In genomic region chr6:114012834-114013233, GRCm38 (mm10) we compare ENCODE assay signal across 9 mouse cellular contexts. TPM values are rescaled to one million over a fixed set of nuclear protein-coding genes. Genes with fewer than 3 reads are reported as not detected.
DNase-seq lines count a peak whose midpoint lies in the region; ATAC-seq lines count a peak whose summit lies in the region.
"Had no signal": no experiment of that assay in that cellular context is flagged by ENCODE, and none has a peak within 500 bp of the region (broad histone marks: within the 10 kb centered on the region; RNA-seq: fewer than 3 reads in every experiment).

No protein-coding gene starts in this region.

- H3K4me1 ChIP-seq in embryonic facial prominence, embryonic 14.5 days (ENCODE audit: control insufficient read depth, insufficient read depth, low read length) = no peaks in the 10 kb centered on the region

- no peaks in the 10 kb centered on the region for H3K9me3 ChIP-seq in embryonic facial prominence, embryonic 14.5 days (ENCODE audit: control insufficient read depth, low read length)

- no peak overlapping the region for H3K9ac ChIP-seq in embryonic facial prominence, embryonic 14.5 days (ENCODE audit: low read depth, low read length)

- H3K4me3 ChIP-seq in embryonic facial prominence, embryonic 14.5 days (ENCODE audit: low read depth, low read length) = no peak overlapping the region

- WGBS in embryonic facial prominence, embryonic 14.5 days = 7% methylated on average over 9 of the region's 9 CpGs

- H3K27ac ChIP-seq in embryonic facial prominence, embryonic 14.5 days (replicated peaks; ENCODE audit: low read depth, low read length) = no peak overlapping the region
- H3K27ac ChIP-seq: macrophage had no signal

- H3K36me3 ChIP-seq in embryonic facial prominence, embryonic 14.5 days (ENCODE audit: control insufficient read depth, insufficient read depth, low read length) = no peaks in the 10 kb centered on the region

- H3K27me3 ChIP-seq in embryonic facial prominence, embryonic 14.5 days (replicated peaks; ENCODE audit: control insufficient read depth, insufficient read depth, low read length) = no peaks in the 10 kb centered on the region

- peak; percentile 38 for DNase-seq in cerebellum, adult 11 months
- no peak for DNase-seq in cerebellum, postnatal 4 days (ENCODE audit: low spot score in 2 of 2)
- peak; percentile 10 for DNase-seq in embryonic facial prominence, embryonic 14.5 days (ENCODE audit: low spot score)
- DNase-seq in kidney, postnatal 14 days = peak; percentile 90
- peak; percentile 9 for DNase-seq in lung, postnatal 14 days
- no peak for DNase-seq in left cerebral cortex, adult 8-10 months (ENCODE audit: low spot score in 2 of 2)
- DNase-seq in layer of hippocampus, adult 18-20 months (ENCODE audit: low spot score in 2 of 2) = no peak
- no peak for DNase-seq in layer of hippocampus, adult 8-10 months (ENCODE audit: low spot score in 2 of 2)

- no peak overlapping the region for H3K4me2 ChIP-seq in embryonic facial prominence, embryonic 14.5 days (ENCODE audit: low read depth, low read length)

- no peak for ATAC-seq in embryonic facial prominence, embryonic 14.5 days (ENCODE audit: low read depth)

RNA-seq across cellular contexts. Expression of gene Atp2b2, which starts 29.6 kb away (rescaled TPM):
- polyA plus RNA-seq in embryonic facial prominence, embryonic 14.5 days (2014; fragmentation: Nextera tagmentation; extraction: Ambion mirVana) = 1.4 and 1.7 TPM in 2 replicates
- total RNA-seq in left cerebral cortex, adult 8-10 months (2022) = 100 to 1,000 TPM; 564 to 646 (median 592) TPM
- total RNA-seq in layer of hippocampus, adult 18-20 months (2021) = 100 to 1,000 TPM; 313 to 326 TPM
- 100 to 1,000 TPM; 288 to 357 (median 324) TPM for total RNA-seq in layer of hippocampus, adult 8-10 months (2022)
- polyA plus RNA-seq: macrophage had no signal

Comparison
In these comparisons a context has a peak if more than half of its experiments do, and no peak if none do; other contexts are left out.
1. DNase-seq: peak in cerebellum, adult 11 months (single experiment), embryonic facial prominence, embryonic 14.5 days (single experiment), kidney, postnatal 14 days (single experiment) and lung, postnatal 14 days (single experiment); none in cerebellum, postnatal 4 days (0 of 2), left cerebral cortex, adult 8-10 months (0 of 2), layer of hippocampus, adult 18-20 months (0 of 2) and layer of hippocampus, adult 8-10 months (0 of 2).